Mouse (Mus musculus): ENCODE data around the gene Ncf2.

- TF ChIP-seq CTCF (IDR thresholded peaks at IDR 0.05; ENCODE audit: borderline replicate concordance, insufficient read depth, low read depth, low read length) (no peak), POLR2A (IDR thresholded peaks at IDR 0.05; ENCODE audit: borderline replicate concordance, insufficient read depth, low read length) (no peak)
Measured at GRCm38 (mm10) chr1:152766804-152767748, 32.9 kb upstream of the Ncf2 start.
